Mouse (Mus musculus): ENCODE measurements around the gene Mypn. TPM values are rescaled to one million over a fixed set of nuclear protein-coding genes. Genes with fewer than 3 reads are reported as not detected.

Mypn gene
- polyA plus RNA-seq, 1 experiment from 2014 or later = 0.08 TPM

GRCm38 (mm10) chr10:63117583-63117982 is 86.2 kb downstream of the Mypn start:
- no peaks in the 10 kb centered on the region for H3K27me3 ChIP-seq
- no peaks in the 10 kb centered on the region for H3K36me3 ChIP-seq
- H3K9ac ChIP-seq = no peak overlapping the region
- no peaks in the 10 kb centered on the region for H3K4me1 ChIP-seq
- H3K4me2 ChIP-seq (replicated peaks) = no peak overlapping the region
- H3K27ac ChIP-seq = no peak overlapping the region
- ATAC-seq (ENCODE audit: low FRiP score) = no peak
- 94% methylated on average over 8 of the region's 8 CpGs for WGBS
- no peak overlapping the region for H3K4me3 ChIP-seq
- no peaks in the 10 kb centered on the region for H3K9me3 ChIP-seq (replicated peaks)

GRCm38 (mm10) chr10:63116376-63116775 is 87.4 kb downstream of the Mypn start:
- Histone ChIP-seq H3K27me3 (no peaks in the 10 kb centered on the region), H3K36me3 (no peaks in the 10 kb centered on the region), H3K9ac (no peak overlapping the region), H3K9me3 (replicated peaks) (no peaks in the 10 kb centered on the region), H3K4me2 (replicated peaks) (no peak overlapping the region), H3K4me3 (no peak overlapping the region), H3K4me1 (no peaks in the 10 kb centered on the region), H3K27ac (no peak overlapping the region)
- WGBS = 91% methylated on average over 9 of the region's 9 CpGs
- ATAC-seq (ENCODE audit: low FRiP score) = no peak

DNA sequence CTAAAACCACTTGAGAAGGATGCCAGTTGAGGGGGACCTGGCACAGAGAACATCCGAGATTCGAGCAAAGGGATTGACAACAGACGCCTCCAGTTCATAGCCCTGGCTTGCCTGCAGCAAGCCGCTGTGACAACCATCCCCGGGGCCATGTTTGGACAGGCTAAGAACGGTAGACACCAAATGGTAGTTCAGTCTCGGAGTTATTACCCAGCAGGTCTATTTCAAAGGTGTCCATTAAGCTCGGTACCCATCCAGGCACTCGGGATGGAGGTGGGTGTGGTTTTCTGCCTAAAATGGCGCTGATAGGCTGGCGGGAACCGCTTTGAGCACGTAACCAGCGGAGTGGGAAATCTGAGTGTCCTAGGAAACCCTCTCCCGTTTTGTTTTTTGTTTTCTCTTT is 87.9 kb downstream of the Mypn start:
- no peak for ATAC-seq (ENCODE audit: low FRiP score)
- Histone ChIP-seq H3K4me3 (no peak overlapping the region), H3K4me1 (no peaks in the 10 kb centered on the region), H3K4me2 (replicated peaks) (no peak overlapping the region), H3K9me3 (replicated peaks) (no peaks in the 10 kb centered on the region), H3K9ac (no peak overlapping the region), H3K36me3 (no peaks in the 10 kb centered on the region), H3K27ac (no peak overlapping the region), H3K27me3 (no peaks in the 10 kb centered on the region)
- WGBS = 90% methylated on average over 15 of the region's 15 CpGs

DNA sequence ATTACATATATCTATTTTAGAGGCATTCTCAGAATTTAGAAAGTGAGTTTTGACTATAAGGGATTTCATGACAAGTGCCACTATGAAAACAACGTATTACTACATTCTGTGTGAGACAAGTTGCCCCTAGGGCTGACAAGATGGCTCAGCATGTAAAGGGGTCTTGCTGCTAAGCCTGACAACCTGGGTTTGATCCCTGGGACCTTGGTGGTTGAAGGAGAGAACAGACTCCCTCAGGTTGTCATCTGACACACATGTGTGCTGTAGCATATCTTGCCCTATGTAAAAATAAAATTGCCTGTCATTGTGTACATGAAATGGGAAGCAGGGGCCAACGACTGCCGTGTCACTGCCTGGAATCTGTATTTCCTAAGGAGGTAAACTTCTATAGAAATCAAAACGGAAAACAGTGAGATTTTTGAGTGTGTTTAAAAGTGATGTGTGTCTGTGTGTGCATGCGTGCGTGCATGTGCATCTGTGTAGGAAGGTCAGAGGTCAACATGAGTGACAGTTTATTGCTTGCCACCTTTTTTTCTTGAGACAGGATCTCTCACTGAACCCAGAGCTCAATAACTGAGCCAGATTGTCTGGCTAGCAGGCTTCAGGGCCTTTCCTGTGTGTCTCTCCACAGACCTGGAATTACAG is 89.9 kb downstream of the Mypn start:
- Histone ChIP-seq H3K27me3 (no peaks in the 10 kb centered on the region), H3K36me3 (no peaks in the 10 kb centered on the region), H3K4me3 (no peak overlapping the region), H3K4me1 (no peaks in the 10 kb centered on the region), H3K9me3 (replicated peaks) (no peaks in the 10 kb centered on the region), H3K4me2 (replicated peaks) (no peak overlapping the region), H3K27ac (no peak overlapping the region), H3K9ac (no peak overlapping the region)
- WGBS = 83% methylated on average over 6 of the region's 6 CpGs
- no peak for ATAC-seq (ENCODE audit: low FRiP score)

- Histone ChIP-seq H3K4me1 (no peaks in the 10 kb centered on the region), H3K9me3 (replicated peaks) (no peaks in the 10 kb centered on the region), H3K27ac (no peak overlapping the region), H3K4me3 (no peak overlapping the region), H3K36me3 (no peaks in the 10 kb centered on the region), H3K27me3 (no peaks in the 10 kb centered on the region), H3K9ac (no peak overlapping the region; the same call in 1 of the 2 replicates), H3K4me2 (replicated peaks) (no peak overlapping the region)
- WGBS = 52% methylated on average over 5 of the region's 5 CpGs
- no peak for ATAC-seq (ENCODE audit: low FRiP score)
Observed at GRCm38 (mm10) chr10:63113027-63113604, 90.6 kb downstream of the Mypn start.

- 14% methylated on average over 9 of the region's 9 CpGs for WGBS
- peak overlapping the region; percentile 95 for H3K4me2 ChIP-seq (replicated peaks)
- H3K9ac ChIP-seq = peak overlapping the region; percentile 65
- H3K27ac ChIP-seq = no peak overlapping the region; the same call in 1 of the 2 replicates
- peaks cover 27% of the 10 kb centered on the region for H3K27me3 ChIP-seq
- ATAC-seq (ENCODE audit: low FRiP score) = 0 out of 2 replicates have a peak, but pooled peaks have one; percentile 57
- no peaks in the 10 kb centered on the region for H3K36me3 ChIP-seq
- peak overlapping the region; percentile 57 for H3K4me3 ChIP-seq
- H3K9me3 ChIP-seq (replicated peaks) = no peaks in the 10 kb centered on the region
- H3K4me1 ChIP-seq = peaks cover 12% of the 10 kb centered on the region
Observed at GRCm38 (mm10) chr10:63100657-63101056, 103.1 kb downstream of the Mypn start.

DNA sequence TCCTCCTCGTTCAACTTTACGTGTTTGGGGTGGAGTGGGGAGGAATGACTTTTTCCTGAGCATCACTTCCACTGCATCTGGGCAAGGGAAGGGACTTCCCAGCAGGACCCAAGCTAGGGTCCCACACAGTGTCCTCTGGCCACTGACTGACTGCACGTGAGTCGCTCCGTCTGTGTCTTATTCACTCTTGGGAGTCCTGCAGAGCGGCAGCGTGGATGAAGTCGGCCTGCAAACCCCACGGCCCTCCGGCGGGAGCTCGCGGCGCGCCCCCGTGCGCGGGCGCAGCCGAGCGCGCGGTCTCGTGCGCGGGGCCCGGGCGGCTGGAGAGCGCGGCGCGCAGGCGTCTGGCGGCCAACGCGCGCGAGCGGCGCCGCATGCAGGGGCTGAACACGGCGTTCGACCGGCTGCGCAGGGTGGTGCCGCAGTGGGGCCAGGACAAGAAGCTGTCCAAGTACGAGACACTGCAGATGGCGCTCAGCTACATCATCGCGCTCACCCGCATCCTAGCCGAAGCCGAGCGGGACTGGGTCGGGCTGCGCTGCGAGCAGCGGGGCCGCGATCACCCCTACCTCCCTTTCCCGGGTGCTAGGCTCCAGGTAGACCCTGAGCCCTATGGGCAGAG is 103.7 kb downstream of the Mypn start:
- under 1% methylated on average over 62 of the region's 62 CpGs for WGBS
- Histone ChIP-seq H3K27me3 (peaks cover 27% of the 10 kb centered on the region), H3K4me3 (peak overlapping the region; percentile 57), H3K27ac (peak overlapping the region; percentile 35; the same call in 1 of the 2 replicates), H3K4me1 (peaks cover 12% of the 10 kb centered on the region), H3K9ac (peak overlapping the region; percentile 65), H3K9me3 (replicated peaks) (no peaks in the 10 kb centered on the region), H3K4me2 (replicated peaks) (peak overlapping the region; percentile 95), H3K36me3 (no peaks in the 10 kb centered on the region)
- ATAC-seq (ENCODE audit: low FRiP score) = peak; percentile 90

DNA sequence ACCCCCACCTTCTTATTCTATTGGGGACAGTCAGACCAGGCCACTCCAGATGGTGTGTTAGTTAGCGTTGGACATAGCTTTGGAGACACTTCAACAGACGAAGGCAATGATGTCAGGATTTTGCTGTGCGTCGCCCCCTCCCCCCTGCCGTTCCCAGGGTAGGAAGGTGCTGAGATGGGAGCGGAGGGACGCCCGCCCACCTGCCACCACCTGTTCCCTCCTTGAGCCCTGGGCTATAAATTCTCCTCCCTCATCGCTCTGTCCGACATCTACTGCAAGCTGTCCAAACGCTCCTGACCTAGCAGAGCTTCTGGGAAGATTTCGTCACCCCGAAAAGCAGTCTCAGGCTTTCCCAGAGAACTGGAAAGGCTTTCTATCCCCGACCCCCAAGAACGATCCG is 104.2 kb downstream of the Mypn start, which contains the start of gene Atoh7:
Gene Atoh7 (plus strand): TSS at position 131 of the 400 bp plus-strand sequence.
- ATAC-seq (ENCODE audit: low FRiP score) = no peak
- H3K27me3 ChIP-seq = peaks cover 27% of the 10 kb centered on the region
- H3K4me3 ChIP-seq = peak within 1 kb of the TSS; percentile 57
- no peaks in the 10 kb centered on the region for H3K36me3 ChIP-seq
- peak within 1 kb of the TSS; percentile 95 for H3K4me2 ChIP-seq (replicated peaks)
- H3K4me1 ChIP-seq = peaks cover 12% of the 10 kb centered on the region
- WGBS = 4% methylated on average over 16 of the region's 16 CpGs
- peak within 1 kb of the TSS; percentile 35; the same call in 1 of the 2 replicates for H3K27ac ChIP-seq
- no peaks in the 10 kb centered on the region for H3K9me3 ChIP-seq (replicated peaks)
- H3K9ac ChIP-seq = peak within 1 kb of the TSS; percentile 65

DNA sequence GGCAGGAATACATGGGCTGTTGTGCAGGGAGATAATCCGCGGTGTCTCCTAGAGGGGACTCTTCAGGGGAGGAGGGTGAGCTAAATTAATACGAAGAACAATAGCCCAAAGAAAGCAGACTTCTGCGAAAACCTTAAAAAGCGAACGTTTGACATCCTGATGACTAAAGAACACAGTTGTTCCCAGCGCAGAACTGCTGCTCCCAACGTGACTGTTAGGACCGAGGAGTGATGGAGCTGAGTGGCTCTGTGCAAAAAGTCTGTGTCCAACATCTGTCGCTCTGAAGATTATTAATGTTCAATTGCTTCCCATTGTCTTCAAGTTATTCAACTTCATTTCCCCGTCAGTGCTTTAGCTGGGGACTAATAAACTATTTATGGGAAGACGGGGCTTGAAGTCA is 105.6 kb downstream of the Mypn start:
- Histone ChIP-seq H3K36me3 (no peaks in the 10 kb centered on the region), H3K9me3 (replicated peaks) (no peaks in the 10 kb centered on the region), H3K4me2 (replicated peaks) (no peak overlapping the region), H3K4me3 (no peak overlapping the region), H3K4me1 (peaks cover 12% of the 10 kb centered on the region), H3K9ac (no peak overlapping the region), H3K27ac (no peak overlapping the region), H3K27me3 (peaks cover 27% of the 10 kb centered on the region)
- 63% methylated on average over 12 of the region's 12 CpGs for WGBS
- no peak for ATAC-seq (ENCODE audit: low FRiP score)

GRCm38 (mm10) chr10:63096757-63097156 is 107.0 kb downstream of the Mypn start:
- no peak for ATAC-seq (ENCODE audit: low FRiP score)
- H3K9me3 ChIP-seq (replicated peaks) = no peaks in the 10 kb centered on the region
- peaks cover 25% of the 10 kb centered on the region for H3K27me3 ChIP-seq
- no peak overlapping the region for H3K4me2 ChIP-seq (replicated peaks)
- no peaks in the 10 kb centered on the region for H3K36me3 ChIP-seq
- no peak overlapping the region for H3K9ac ChIP-seq
- no peak overlapping the region for H3K4me3 ChIP-seq
- 65% methylated on average over 2 of the region's 2 CpGs for WGBS
- H3K27ac ChIP-seq = no peak overlapping the region
- peaks cover 14% of the 10 kb centered on the region for H3K4me1 ChIP-seq

GRCm38 (mm10) chr10:63092616-63093550 is 110.9 kb downstream of the Mypn start:
- ATAC-seq (ENCODE audit: low FRiP score) = no peak
- Histone ChIP-seq H3K27me3 (peaks cover 9% of the 10 kb centered on the region), H3K27ac (no peak overlapping the region), H3K4me1 (peaks cover 19% of the 10 kb centered on the region), H3K9me3 (replicated peaks) (no peaks in the 10 kb centered on the region), H3K4me2 (replicated peaks) (no peak overlapping the region), H3K4me3 (no peak overlapping the region), H3K36me3 (no peaks in the 10 kb centered on the region), H3K9ac (no peak overlapping the region)
- 66% methylated on average over 10 of the region's 10 CpGs for WGBS

DNA sequence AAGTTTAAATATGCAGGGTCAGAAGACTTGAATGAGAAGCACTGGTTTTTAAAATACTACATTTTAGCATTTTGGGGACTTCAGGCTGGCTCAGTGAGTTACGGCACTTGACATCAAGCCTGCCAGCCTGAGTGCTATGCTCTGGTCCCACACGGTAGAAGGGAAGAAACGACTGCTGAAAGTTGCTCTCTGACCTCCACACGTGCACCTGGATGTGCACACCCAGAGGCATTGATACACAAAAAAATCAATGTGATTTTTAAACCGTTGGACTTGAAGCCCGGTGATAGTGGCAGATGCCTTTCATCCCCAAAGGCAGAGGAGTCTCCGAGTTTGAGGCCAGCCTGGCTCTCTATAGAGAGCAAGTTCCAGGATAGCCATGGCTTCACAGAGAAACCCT is 111.8 kb downstream of the Mypn start:
- Histone ChIP-seq H3K27me3 (peaks cover 3% of the 10 kb centered on the region; the same call in 1 of the 2 replicates), H3K9ac (no peak overlapping the region), H3K36me3 (no peaks in the 10 kb centered on the region), H3K4me3 (no peak overlapping the region), H3K4me2 (replicated peaks) (no peak overlapping the region), H3K27ac (no peak overlapping the region), H3K4me1 (peaks cover 19% of the 10 kb centered on the region), H3K9me3 (replicated peaks) (no peaks in the 10 kb centered on the region)
- WGBS = 80% methylated on average over 7 of the region's 7 CpGs
- no peak for ATAC-seq (ENCODE audit: low FRiP score)
